Mouse (Mus musculus): ENCODE measurements around the gene Cdh18.
"Not testable (repeated sequence)": the region's sequence is repeated elsewhere in the genome, so short reads cannot be mapped to it uniquely, and the experiment has no call there.

The Cdh18 gene

DNA sequence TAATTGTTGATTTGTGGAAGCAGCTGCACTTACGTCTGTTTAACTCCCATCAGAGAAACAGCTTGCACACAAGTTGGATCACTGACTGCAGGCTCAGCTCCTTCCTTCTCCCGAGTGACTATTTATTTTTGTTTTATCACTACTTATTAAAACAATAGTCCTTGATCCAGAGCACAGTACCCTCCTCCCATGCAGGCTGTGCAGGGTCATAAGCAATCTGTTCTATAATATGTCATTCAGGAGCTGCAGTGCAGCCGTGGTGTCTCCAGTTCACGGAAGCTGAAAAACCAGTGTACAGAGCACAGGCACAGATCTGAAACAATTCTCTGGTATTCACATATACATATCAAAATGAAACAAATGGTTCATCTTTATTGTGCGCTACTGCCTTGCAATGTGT is 625.8 kb downstream of the Cdh18 start:
- DNase-seq (ENCODE audit: low read depth, low spot score) = no peak

DNA sequence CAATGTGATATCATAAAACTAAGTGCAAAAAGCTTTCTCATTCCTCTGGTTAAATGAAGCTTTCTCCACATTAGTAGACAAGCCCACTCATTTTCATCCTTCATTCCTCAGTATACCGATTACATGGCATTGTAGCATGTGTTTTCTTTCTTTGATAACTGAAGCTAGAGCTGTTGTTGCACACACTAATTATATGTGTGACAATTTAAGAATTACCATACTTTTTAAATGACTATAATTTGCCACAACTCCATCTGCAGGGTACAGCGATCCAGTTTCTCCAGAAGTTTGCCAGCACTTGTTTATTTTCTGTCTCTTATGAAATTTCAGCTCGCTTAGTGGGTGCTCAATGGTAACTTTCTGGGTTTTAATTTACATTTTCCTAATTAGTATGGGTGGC is 663.2 kb downstream of the Cdh18 start:
- DNase-seq (ENCODE audit: low read depth, low spot score) = no peak

DNA sequence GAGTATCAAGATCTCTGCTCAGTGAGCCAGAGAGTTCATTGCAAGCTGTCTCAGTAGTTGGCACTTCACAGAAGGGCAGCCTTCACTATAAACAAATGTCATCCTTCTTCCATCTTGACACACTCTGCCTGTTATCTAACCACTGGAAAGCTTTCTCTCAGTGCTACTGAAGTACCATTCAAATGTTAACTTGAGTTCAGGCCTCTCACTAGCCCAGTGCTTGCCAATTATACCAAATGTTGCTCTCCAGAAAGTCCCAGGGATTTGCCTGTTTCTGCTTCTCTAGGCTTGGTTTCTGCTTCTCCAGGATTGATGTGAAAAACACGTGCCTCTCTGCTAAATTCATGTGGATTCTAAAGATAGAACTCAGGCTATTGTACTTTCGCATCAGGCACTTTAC is 681.8 kb downstream of the Cdh18 start:
- DNase-seq (ENCODE audit: low read depth, low spot score) = no peak

DNA sequence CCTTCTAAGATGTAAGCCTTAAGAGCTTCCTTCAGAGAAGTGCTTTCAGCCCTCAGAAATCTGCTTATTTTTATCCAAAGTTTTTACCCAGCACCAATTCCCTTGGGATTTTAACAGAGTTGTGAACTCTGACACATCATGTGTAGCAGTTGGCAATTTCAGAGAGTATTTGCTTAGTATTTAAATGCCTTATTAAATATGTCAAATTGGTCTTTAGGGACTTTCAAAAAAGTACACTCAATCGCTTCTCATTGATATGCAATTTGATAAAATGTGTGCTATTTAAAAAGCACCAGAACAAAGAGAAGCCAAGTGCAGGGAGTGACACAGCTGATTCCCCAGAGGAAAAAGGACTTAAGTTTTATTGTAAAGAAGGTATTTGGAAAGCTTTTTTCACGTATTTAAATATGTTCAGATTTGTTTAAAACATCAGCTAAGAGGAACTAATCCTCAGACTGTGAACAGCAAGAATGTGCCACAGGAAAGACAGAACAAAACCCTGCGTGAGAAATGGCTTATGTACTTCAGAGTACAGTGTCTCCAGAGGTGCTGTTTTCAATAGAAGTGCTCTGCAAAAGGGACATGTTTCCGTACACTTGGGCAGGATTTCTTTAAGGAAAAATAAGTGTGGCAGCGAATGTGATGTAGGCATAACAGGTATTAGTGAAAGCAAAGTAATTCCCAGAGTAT is 709.1 kb downstream of the Cdh18 start:
- no peak for DNase-seq (ENCODE audit: low read depth, low spot score)

DNA sequence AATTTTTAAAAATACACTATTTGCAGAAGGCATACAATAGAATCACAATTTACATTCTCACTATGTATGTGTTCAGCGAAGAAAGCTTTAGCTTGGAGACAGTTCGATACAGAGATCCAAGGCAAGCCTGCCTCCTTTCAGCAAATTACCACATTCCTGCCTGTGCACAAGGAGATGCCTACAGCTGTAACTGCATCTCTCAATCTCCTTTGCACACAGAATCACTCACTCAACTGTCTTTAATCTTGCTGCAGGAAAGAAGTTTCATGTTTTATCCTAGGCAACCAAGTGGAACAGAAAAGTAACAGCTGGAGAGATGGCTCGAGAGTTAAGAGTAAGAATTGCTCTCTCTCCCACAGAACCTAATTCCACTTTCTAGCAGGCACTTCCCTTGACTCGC is 729.6 kb downstream of the Cdh18 start:
- no peak for DNase-seq (ENCODE audit: low read depth, low spot score)

DNA sequence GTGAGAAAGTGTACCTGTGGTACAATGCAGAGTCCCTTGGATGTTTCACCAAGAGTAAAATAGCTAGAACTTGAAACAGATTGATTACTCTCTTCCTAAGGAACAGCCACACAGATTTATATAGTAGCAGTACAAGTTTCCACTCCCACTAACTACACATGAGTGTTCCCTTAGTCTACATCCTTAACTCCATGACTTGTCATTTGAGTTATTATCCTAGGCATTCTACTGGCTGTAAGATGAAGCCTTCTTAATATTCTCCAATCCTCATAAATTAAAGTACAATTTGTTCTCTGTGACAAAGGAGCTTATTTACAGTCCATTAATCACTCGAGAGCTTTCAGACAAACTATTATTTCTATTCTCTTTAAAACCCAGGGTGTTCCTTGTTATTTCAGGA is 756.2 kb downstream of the Cdh18 start:
- no peak for DNase-seq (ENCODE audit: low read depth, low spot score)

DNA sequence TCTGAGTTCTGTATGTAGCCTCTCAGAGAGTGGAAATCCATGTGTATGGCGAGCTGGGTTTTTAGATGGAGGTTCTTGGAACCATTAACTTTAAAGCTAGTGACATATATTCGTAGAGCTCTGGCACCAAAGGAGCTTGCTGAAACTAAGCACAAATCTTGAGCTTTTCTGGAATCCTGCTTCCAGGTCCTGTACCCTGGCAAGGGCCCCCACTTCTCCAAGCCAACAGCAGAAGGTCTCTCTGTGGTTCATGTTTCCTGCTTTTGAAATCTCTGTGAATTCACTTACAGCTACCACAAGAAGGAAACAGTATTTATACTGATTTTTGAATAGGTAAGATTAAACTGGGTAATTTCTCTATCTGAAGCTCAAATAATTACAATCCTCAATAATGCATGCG is 767.9 kb downstream of the Cdh18 start:
- no peak for DNase-seq (ENCODE audit: low read depth, low spot score)

DNA sequence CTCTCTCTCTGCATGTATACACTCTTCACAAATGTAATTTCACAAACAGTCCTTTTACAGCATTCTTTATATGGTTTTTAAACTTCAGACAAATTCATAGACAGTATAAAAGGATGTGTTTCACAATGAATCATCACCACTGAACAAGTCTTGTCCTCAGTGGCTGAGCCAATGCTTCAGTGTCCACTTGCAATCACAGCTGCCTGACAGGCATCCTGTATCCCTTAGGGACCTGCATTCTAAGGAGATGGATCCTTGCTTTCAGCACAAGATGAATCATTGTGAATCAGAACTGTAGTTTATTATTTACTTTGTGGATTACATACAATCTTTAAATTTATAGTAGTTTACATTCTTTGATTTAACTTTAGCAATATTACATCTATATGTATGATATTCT is 768.6 kb downstream of the Cdh18 start:
- no peak for DNase-seq (ENCODE audit: low read depth, low spot score)

DNA sequence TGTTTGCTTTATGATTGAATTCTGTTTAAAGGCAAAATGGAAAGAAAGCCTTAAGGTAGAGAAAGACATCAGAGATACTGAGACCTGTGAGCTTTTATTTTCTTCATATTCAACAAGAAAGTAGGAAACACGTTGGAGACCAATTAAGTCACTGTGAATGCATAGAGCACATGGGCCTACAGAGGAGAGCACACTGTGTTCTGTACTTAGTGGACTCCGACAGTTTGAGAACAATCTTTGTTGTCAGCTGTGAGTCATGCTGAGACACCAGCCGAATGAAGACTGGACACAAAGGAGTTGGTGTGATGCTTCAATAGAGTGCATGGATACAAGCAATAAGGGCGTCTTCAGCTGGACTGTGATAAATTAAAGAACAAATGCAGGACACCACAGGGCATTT is 791.5 kb downstream of the Cdh18 start:
- not testable (repeated sequence) for DNase-seq (ENCODE audit: low read depth, low spot score)

DNA sequence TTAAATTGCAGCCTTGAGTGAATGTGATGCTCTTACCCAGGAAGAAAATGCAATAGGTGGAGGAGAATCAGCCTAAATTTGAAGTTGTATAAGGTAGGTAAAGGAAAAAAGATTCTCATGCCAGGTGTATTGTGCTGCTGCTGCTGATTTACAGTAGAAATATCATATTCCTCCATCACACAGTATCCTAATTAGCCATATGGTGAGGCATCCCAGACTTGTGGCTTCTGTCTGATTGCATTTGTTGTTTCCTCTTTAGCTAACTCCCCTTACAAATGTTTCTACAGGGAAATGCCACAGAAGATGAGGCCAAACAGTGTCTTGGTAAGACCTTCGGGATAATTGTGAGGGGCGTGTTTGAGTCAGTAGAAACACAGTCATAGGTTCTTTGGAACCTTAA is 802.3 kb downstream of the Cdh18 start:
- no peak for DNase-seq (ENCODE audit: low read depth, low spot score)

DNA sequence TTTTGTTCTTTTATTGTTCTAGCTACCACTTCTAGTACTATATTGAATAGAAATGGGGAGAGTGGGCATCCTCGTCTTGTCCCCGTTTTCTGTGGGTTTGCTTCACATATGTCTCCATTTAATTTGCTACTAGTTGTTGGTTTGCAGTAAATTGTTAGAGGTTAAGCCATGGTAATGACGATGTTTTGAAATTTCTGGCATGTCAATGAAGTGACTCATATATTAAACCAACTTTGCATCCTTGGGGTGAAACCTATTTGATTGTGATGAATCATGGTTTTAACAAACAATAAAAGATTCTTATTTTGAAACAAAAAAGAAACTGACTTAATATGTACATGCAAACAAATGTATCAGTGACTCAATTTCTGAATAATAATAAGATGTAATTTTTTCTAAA is 817.5 kb downstream of the Cdh18 start:
- no peak for DNase-seq (ENCODE audit: low read depth, low spot score)

DNA sequence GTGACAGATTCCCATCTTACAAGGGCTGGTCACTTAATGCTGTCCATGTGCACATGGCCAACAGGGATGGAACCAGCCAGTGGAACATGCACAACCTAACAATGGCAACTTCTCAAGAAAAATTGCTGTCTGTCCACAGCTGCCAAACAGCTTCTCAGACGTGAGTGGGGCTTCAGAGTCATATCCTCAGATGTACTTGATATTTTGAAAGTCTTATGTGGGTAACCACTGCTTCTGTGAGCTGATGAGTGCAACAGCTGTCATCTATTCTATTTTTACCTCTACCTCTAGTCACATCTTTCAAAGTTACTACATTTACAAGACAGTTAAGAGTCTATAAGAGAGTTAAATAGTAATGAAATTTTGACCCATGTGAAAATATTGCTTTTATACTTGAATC is 818.9 kb downstream of the Cdh18 start:
- no peak for DNase-seq (ENCODE audit: low read depth, low spot score)

DNA sequence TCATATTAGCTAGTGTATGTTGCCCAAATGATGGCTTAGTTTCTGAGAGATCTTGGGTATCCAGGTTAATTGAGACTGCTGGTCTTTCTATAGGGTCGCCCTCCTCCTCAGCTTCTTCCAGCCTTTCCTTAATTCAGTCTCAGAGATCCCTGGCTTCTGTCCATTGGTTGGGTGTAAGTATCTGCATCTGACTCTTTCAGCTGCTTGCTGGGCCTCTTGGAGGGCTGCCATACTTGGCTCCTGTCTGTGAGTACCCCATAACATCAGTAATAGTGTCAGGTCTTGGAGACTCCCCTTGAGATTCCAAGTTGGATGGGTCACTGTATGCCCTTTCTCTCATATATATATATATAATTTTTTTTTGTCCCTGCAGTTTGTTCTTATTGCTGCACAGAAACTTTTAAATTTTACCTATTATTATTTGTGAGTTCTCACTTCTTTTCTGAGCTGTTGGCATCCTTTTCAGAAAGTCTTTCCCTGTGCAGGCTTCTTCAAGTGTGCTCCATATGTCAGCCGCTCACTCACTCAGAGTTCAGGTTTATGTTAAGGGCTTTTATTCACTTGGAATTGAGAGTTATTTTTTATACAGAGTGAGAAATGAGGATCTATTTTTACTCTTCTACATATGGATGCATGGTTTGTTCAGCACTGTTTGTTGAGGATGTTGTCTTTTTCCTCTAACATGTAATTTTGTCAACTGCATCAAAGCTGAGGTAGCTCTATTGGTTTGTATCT is 829.4 kb downstream of the Cdh18 start:
- no peak for DNase-seq (ENCODE audit: low read depth, low spot score)

DNA sequence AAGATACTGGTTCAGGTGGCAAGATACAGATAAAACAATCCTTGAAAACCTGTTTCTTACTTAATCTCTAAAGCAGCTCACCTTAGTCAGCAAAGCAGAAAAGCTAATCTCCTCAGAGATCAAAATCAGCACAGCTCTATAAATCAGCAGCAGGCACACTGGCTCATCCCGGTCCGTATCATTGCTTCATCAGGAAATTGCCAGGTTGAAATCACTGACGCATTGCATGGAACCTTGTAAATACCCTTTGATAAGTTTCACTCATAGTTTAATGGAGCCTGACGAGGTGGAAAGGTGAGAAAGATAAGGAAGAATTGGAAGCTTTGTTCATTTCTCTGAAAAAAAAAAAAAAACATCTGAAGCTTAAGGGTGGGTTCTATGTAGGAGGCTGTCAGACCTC is 837.0 kb downstream of the Cdh18 start:
- DNase-seq (ENCODE audit: low read depth, low spot score) = no peak

DNA sequence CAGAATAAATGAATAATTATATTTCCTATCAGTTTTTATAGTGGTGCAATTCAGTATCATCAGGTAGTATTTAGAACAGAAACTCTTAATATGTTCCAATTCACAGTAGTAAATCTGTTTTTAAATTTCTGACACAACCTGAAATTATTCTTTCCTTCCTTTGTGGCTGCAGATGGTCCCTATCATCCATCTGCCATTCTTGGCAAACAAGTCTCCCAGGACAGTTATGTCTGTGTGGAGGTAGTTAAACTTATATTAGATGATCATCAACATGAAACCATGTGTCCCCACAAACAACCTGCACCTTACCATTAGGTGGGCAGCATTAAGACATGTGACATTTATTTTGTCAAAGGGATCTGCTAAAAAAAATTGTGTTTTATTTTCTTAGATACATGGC is 847.8 kb downstream of the Cdh18 start:
- DNase-seq (ENCODE audit: low read depth, low spot score) = no peak

DNA sequence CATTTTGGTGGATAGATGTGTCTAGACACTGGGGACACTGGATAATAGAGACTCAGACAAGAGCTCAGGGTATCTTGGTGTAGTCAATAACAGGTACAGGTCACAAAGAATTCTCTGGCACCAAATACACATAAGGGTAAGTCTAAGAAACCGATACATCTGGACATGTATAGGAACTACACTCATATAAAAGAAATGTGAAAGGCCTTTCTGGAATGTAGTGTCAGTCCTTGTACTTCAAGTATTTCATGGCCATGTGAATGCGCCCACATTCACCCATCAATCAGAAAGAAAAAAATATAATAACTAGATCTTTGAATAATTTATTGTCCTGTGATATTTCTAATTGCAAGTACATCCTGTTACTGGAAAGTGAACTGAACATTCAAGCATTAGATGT is 855.0 kb downstream of the Cdh18 start:
- no peak for DNase-seq (ENCODE audit: low read depth, low spot score)

DNA sequence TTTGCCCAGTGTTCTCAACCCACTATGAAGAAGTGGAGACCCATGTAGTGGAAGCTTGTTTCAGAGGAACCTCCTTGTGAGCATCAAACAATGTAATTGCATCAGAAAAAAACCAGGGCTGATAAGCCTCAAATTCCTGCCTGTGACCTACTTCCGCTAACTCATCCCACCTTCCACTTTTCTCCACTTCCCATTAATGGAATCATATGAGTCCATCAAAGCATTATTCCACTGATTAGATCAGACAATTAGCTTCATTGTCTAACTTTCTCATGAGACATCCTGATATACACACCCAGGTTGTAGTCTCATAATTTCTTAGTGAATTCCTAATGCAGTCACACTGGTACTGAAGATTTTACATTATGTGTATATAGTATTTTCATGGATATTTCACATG is 859.4 kb downstream of the Cdh18 start:
- no peak for DNase-seq (ENCODE audit: low read depth, low spot score)

DNA sequence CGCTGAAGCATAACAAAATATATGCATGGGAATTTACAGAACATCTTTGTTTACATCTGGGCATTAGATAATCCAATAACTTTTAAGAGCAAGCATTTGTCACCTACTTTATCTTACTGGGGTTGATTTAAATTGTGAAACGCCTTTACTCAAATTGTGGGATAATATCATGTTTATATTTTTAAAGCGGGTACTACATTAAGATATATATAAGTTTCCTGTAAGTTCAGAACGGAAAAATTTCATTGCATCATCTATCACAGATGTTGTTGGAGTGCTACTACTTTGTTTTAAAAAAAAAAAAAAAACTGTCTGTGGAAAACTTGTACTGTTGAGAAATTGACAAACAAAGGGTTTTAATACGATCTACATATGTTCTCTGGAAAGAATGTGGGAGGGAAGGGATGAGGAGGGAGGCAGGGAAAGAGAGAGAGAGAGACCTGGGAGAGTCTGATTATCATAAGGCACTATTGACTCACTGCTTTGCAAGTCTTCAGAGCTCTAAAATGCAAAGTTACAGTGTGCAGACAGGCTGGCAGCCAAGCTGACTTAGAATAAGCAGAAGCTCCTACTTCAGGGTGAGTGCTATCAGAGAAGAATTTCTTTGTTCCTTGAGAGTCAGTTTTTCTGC is 867.7 kb downstream of the Cdh18 start:
- no peak for DNase-seq (ENCODE audit: low read depth, low spot score)

DNA sequence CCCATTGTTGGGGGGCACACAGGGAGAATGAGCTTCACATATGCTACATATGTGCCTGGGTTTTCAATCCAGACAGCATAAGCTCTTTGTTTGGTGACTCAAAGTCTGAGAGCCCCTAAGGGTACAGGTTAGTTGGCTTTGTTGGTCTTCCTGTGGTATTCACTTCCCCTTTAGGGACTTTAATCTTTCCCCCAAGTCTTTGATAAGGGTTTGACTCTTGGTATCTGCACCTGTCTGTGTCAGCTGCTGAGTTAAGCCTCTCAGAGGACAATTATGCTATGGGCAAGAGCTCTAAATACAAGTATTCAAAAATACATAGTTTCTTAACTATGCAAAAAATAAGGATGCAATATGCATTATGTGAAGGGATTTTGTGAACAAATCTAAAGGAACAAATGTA is 869.3 kb downstream of the Cdh18 start:
- DNase-seq (ENCODE audit: low read depth, low spot score) = no peak

DNA sequence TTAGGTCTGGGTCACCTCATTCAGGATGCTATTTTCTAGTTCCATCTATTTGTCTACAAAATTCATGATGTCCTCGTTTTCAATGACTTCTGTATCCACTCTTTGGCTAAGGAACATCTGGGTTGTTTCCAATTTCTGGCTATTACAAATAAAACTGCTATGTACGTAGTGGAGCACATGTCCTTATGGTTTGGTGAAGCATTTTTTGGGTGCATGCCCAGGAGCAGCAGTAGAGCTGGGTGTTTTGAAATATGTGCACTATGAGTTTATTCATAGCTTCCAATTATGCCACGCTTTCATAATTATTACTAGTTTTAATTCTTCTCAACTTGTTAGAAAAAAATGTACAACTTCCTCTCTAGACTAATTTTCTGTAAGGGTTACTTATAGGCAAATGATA is 871.2 kb downstream of the Cdh18 start:
- no peak for DNase-seq (ENCODE audit: low read depth, low spot score)

DNA sequence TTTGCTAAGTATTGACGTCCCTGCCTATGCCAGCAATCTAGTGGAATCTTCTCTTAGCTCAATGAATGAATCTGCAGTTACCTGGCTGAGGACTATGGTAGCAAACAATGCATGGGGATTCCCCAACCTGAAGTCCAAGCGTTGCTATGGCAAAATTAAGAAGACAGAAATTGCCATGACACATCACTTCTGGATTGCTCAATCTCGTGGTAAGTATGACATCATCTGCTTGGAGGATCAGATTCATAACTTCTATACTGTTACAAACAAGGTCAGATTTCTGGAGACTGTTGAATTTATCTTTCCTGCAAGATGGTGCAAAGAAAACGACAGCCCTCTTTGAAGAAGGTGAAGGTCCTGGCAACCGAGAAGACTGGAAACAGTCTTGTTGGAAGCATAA is 881.2 kb downstream of the Cdh18 start:
- no peak for DNase-seq (ENCODE audit: low read depth, low spot score)

DNA sequence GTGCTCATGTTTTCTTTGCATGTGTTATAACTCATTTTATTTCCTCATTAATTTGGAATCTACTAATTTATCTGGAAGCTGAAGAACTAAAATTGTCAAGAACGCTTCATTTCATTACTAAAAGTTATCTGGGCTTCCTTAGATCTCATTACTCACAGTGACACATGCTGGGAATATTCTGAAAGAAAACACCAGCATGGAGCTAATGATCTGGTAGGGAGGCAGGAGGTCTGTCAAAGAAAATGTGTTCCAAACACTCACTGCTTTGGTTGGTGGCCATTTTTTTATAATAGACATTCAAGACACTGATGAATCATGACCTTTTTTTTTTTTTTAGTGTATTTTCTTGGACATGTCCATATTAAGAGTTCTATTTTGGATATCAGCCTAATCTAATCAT is 899.7 kb downstream of the Cdh18 start:
- no peak for DNase-seq (ENCODE audit: low read depth, low spot score)

DNA sequence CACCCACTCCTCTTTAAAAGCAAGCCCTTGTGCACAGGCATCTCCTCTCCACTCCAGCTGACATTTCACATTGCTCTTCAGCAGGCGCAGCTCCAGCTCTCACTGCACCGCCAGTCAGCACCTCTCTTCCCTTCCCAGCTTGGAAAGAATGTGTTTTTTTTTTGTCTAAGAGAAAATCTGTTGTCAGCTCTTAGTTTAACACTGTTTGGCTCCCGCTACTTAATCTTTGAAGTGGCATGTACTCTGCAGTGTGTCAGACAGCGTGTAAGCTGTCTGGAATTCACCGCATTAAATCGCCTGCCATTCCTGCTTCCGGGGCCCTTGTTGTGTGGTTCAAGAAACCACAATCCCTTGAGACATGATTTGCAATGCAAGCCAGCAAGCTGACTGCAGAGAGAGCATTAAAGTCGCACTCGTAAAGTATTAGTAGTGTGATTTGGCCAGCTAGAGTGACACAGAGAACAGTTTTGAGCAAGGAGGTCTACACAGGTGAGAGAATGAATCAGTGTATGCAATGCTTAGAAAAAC is 903.3 kb downstream of the Cdh18 start:
- DNase-seq (ENCODE audit: low read depth, low spot score) = peak; percentile 2

Data from forelimb bud, embryonic 11.5 days (tissue).